Mouse (Mus musculus) gastrocnemius, adult 8-10 months (tissue): Measurements from ENCODE around the gene Mbl1. TPM values are rescaled to one million over a fixed set of nuclear protein-coding genes. Genes with fewer than 3 reads are reported as not detected.

ENCODE experiments used
- DNase-seq, 2 experiments: peaks; one replicate each; pipeline ENCODE4 v3.0.0; 2022; ENCODE audit warnings: low spot score in 2 of 2
- total RNA-seq, 4 experiments: library from RNA; stranded (reverse); gene quantifications; 2 replicates each; pipeline ENCODE4 v1.2.4; 2022

Gene Mbl1
- not detected for total RNA-seq

- no peak for DNase-seq
Observed at GRCm38 (mm10) chr14:41151220-41151898, at the start of gene Mbl1. Mbl1 (plus strand) TSS chr14:41151458.

- no peak for DNase-seq
Observed at GRCm38 (mm10) chr14:41102269-41102668, 49.0 kb upstream of the Mbl1 start.

DNA sequence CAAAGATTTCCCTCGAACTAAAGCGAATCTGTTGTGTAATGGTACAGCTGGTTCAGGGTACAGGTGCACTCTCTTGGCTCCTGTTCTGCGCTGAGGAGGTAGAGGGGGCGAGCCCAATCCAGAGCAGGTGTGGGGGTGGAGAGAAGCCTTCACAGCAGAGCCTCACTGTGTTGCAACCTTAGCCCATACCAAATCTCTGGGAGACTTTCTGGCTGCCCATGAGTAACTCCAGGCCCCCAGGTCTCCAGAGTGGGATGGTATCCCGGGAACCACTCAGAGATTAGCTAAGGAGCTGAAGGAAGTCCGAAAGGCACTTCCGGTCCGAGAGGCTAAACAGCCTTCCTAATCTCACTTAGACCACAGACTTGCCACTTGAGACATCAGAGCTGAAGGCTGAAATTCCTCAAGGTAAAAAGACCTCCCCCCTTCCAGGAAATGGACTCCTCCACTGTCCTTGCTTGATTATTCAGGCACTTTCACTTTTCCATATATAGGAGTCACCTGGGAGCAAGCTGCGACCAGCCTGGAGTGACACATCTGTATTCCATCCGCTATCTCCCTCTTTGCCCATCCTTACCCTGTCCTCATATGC is 46.3 kb upstream of the Mbl1 start, which contains the start of gene Mat1a:
TSS of gene Mat1a (plus strand) at position 183 of the 592 bp plus-strand sequence.
- DNase-seq = no peak

GRCm38 (mm10) chr14:41111031-41111668 is 40.1 kb upstream of the Mbl1 start:
- no peak for DNase-seq

GRCm38 (mm10) chr14:41112944-41113343 is 38.3 kb upstream of the Mbl1 start:
- DNase-seq = no peak

- DNase-seq = no peak
Observed at GRCm38 (mm10) chr14:41116271-41116670, 35.0 kb upstream of the Mbl1 start.

DNA sequence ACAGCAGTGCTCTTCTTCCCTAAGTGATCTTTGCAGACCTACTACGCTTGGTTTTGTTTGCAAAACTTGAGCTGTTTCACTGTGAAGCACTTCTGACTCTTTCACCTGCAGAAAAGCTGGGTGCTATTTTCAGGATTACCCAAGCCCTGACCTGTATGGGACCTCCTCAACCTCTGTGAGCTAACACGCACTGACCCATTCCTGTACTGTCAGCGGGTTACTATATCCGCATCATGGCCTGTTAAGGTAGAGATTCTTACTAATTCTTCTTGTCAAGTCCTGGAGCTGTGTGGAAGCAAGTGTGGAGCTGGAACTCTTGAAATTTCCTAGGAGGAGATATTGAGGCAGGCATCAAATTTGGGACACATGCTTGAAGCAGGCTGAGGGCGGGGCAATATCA is 26.6 kb upstream of the Mbl1 start:
- no peak for DNase-seq

GRCm38 (mm10) chr14:41127997-41128396 is 23.3 kb upstream of the Mbl1 start:
- DNase-seq = no peak

- DNase-seq = no peak
Observed at GRCm38 (mm10) chr14:41131540-41131939, 19.7 kb upstream of the Mbl1 start, which contains the start of gene Sftpa1. Sftpa1 (plus strand) TSS chr14:41131782.

GRCm38 (mm10) chr14:41137006-41137405 is 14.3 kb upstream of the Mbl1 start:
- DNase-seq = no peak

DNA sequence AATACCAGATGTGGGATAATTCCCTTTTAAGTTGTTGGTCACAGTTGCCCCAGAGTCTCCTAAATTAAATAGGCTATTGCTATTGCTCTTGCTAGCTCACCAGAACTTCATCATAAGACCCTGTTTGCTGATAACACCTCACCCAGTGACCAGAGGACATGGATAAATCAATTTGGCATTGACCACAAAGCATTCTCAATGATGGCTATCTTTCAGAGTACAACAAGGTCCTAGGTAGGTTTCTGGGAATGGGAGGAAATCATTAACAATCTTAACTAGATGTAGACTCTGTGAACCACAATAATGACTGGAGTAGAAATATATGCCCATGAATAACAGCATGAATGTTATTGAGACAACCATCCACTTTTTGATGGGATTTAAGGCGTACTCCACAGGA is 10.6 kb upstream of the Mbl1 start:
- no peak for DNase-seq

GRCm38 (mm10) chr14:41146035-41146434 is 5.2 kb upstream of the Mbl1 start:
- no peak for DNase-seq

- no peak for DNase-seq
Observed at GRCm38 (mm10) chr14:41146922-41147321, 4.3 kb upstream of the Mbl1 start.

GRCm38 (mm10) chr14:41147356-41147755 is 3.9 kb upstream of the Mbl1 start:
- no peak for DNase-seq

DNA sequence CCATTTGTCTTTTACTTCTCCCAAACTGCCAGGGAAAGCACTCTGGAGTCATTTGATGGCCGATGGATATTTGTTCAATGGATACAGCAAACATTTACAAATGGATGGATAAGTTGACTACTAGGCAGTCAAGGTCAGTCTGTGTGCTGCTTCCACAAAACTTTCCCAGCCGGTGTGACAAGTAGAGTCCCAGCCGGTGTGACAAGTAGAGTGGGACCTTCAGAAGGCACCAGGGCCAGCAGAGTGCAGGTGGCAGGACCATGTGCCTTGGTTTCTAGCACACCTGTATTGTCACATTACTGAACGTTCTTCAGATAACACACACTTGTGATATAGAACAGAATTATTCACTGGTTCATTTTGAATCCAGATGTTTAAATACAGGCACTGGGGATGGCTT is 8.8 kb downstream of the Mbl1 start:
- DNase-seq = no peak

GRCm38 (mm10) chr14:41160743-41161142 is 9.5 kb downstream of the Mbl1 start:
- no peak for DNase-seq

- no peak for DNase-seq
Observed at GRCm38 (mm10) chr14:41162663-41163062, 11.4 kb downstream of the Mbl1 start.

GRCm38 (mm10) chr14:41167278-41167677 is 16.0 kb downstream of the Mbl1 start:
- no peak for DNase-seq

DNA sequence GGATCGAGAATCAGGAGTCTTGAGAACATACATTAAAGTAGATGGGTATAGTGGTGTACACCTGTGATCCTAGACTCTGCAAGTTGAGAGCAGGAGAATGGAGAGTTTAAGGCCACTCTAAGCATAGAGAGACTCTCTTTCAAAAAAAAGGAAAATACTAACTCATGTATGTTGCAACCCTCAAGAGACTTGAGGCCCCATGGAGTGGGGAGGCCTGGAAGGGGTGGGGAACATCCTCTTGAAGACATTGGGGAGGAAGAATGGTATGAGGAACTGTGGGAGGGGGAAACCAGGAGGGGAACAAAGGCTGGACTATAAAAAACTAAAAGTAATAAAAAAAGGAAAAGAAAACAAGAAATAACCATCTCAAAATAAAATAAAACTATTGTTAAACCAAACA is 17.3 kb downstream of the Mbl1 start:
- no peak for DNase-seq

DNA sequence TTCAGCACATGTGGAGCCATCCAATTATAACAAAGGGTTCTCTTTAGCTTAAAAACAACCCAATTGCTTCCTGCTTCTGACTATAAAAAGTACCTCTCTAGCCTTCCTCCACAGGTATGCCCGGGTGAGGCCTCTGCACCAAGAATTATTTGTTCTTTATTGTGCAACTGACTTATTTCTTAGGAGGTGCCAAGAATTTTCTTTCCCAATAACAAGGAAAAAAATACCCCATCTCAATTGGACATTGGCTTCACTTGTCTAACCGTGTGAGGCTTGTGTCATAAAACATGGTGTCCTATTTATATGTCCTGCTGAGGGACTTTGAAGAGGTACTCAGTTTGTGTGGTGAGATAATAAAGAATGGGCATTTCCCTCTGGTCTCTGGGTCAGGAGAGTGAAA is 19.3 kb downstream of the Mbl1 start:
- DNase-seq = no peak

DNA sequence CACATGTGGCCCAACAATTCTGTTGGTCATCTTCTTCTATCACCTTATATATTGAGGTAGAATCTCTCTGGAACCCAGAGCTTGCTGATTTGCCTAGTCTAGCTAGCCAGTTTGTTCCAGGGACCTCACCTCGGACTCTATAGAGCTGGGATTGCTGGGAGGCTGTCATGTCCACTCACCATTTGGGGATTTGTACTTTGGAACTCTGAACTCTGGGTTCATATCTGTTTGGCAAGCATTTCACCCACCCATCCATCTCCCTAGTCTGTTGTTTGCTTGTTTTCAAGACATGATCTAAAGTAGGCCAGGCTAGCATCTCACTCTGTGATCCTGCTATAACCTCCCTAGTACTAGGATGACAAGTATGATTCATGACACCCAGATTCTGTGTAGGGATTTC is 23.5 kb downstream of the Mbl1 start:
- DNase-seq = no peak

DNA sequence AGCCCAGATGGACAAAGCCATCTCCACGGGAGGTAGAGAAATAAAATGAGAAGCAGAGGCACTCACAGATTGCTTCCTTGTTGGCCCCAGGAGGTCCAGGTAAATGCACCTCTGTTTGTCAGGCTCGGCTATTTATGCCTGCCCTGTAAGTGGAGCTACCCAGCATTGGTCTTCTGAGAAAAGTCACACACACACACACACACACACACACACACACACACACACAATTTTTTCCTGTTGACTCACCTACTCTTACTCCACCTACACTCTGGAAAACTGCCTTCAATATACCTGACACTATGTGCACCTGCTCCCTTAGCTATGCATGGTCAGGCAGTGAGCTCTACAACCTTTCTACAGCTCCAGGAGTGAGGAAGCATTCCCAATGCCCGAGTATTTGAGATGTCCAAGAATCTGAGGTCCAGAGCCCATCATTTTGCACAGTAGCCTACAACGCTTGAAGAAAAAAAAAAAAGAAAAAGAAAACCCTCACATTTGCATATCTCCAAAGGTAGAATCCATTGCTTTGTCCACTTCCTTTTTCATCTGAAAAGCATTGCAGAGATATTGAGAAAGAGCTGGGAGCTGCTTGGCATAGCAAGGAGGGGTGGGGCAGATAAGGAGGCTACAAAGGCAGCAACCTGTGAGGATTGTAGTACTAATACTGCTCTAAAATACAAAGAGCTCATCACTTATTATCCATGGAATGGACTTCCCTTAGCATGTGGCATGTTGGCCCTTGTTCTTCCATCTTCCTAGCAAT is 34.0 kb downstream of the Mbl1 start, which contains the start of gene Sftpd:
TSS of gene Sftpd (minus strand) at position 91 of the 763 bp plus-strand sequence.
- DNase-seq = no peak
